Mouse (Mus musculus): ENCODE results near the gene Hist2h2bb. TPM values are rescaled to one million over a fixed set of nuclear protein-coding genes. Genes with fewer than 3 reads are reported as not detected.
"Not testable (repeated sequence)": the region's sequence is repeated elsewhere in the genome, so short reads cannot be mapped to it uniquely, and the experiment has no call there.

Gene Hist2h2bb
- polyA plus RNA-seq, 1 experiment from 2014 or later, result 5.4 TPM

DNA sequence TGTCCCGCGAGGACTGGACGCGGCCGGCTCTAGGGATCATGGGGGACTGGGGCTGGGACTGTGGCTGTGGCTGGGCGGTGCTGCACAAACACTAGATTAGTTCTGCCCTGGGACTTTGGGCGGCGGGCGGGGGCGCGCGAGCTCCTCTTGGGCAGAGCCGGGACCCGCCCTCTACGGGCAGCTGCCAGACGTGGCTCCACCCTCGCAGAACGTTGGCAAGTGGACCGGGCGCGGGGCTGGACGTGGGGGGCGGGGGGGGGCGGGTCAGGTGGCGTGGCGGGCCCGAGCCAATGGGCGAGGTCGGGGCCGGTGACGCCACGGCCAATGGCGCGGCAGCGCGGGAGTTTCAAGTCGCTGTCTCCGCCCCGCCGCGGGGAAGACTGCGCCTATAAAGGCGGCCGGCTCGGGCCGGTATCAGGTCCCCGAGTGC lies 23.1 kb upstream of the Hist2h2bb start, which contains the start of gene Hist2h3c1:
Hist2h3c1 (plus strand) TSS at position 259 of the 430 bp plus-strand sequence.
- peak within 1 kb of the TSS; percentile 49 for H3K4me2 ChIP-seq (ENCODE audit: low read length)
- 0% methylated on average over 14 of the region's 47 CpGs for WGBS
- not testable (repeated sequence) for H3K36me3 ChIP-seq (ENCODE audit: control insufficient read depth, insufficient read depth, low read length); H3K9me3 ChIP-seq (ENCODE audit: control insufficient read depth, low read length); DNase-seq; H3K27me3 ChIP-seq (ENCODE audit: control insufficient read depth, insufficient read depth, low read length)
- peak within 1 kb of the TSS; percentile 43; the same call in 1 of the 2 replicates for H3K9ac ChIP-seq (replicated peaks; ENCODE audit: low read length)
- 0 out of 2 replicates have a peak within 1 kb of the TSS, but pooled peaks have one; percentile 49 for H3K27ac ChIP-seq (replicated peaks; ENCODE audit: low read depth, low read length)
- H3K4me3 ChIP-seq (replicated peaks; ENCODE audit: low read depth, low read length), result peak within 1 kb of the TSS; percentile 26
- peak; percentile 93 for ATAC-seq (ENCODE audit: low FRiP score, low TSS enrichment)
- H3K4me1 ChIP-seq (ENCODE audit: control insufficient read depth, insufficient read depth, low read length), result 0 out of 2 replicates have a peak, but pooled peaks cover 19% of the 10 kb centered on the region

DNA sequence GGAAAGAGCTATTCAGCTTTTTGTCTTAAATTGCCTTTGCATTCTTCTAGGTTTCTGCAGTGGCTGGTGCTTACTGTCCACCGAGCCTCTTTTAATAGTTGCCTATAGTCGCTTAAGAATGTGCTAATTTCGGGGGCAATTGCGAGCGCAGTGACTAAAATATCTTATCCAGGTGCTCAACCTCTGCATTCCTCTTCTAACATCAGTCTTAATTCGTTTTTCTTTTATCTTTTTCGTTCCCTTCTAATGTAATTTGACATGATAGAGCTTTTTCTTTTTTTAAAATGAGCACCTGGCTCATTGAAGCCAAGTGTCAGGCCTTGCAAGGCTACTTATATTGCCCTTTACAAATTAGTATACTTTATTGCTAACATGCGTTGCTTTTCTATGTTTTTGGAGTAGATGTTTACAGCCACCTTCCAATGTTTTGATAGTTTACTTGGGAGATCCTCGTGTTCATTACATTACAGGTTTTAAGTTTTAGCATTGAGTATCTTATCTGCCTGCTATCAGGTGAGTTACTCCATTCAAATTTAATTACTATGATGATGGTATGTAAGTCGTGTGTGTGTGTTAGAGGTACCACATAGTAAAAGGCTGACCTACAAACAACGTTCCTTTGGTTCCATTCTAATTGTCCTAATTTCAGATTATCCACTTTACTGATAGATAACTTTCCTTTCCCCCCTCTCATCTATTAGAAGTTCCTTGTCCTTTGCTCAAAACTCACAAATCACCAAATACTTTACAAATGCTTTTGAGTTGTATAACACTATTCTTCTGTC lies 22.0 kb upstream of the Hist2h2bb start:
- DNase-seq (no peak), ATAC-seq (ENCODE audit: low FRiP score, low TSS enrichment) (no peak)
- 3% methylated on average over 11 of the region's 11 CpGs for WGBS
- Histone ChIP-seq H3K27me3 (ENCODE audit: control insufficient read depth, insufficient read depth, low read length) (no peaks in the 10 kb centered on the region), H3K4me3 (replicated peaks; ENCODE audit: low read depth, low read length) (peak overlapping the region; percentile 26), H3K4me2 (ENCODE audit: low read length) (peak overlapping the region; percentile 49), H3K9me3 (ENCODE audit: control insufficient read depth, low read length) (no peaks in the 10 kb centered on the region), H3K4me1 (ENCODE audit: control insufficient read depth, insufficient read depth, low read length) (0 out of 2 replicates have a peak, but pooled peaks cover 19% of the 10 kb centered on the region), H3K36me3 (ENCODE audit: control insufficient read depth, insufficient read depth, low read length) (no peaks in the 10 kb centered on the region), H3K9ac (replicated peaks; ENCODE audit: low read length) (peak overlapping the region; percentile 43; the same call in 1 of the 2 replicates), H3K27ac (replicated peaks; ENCODE audit: low read depth, low read length) (no peak overlapping the region)

DNA sequence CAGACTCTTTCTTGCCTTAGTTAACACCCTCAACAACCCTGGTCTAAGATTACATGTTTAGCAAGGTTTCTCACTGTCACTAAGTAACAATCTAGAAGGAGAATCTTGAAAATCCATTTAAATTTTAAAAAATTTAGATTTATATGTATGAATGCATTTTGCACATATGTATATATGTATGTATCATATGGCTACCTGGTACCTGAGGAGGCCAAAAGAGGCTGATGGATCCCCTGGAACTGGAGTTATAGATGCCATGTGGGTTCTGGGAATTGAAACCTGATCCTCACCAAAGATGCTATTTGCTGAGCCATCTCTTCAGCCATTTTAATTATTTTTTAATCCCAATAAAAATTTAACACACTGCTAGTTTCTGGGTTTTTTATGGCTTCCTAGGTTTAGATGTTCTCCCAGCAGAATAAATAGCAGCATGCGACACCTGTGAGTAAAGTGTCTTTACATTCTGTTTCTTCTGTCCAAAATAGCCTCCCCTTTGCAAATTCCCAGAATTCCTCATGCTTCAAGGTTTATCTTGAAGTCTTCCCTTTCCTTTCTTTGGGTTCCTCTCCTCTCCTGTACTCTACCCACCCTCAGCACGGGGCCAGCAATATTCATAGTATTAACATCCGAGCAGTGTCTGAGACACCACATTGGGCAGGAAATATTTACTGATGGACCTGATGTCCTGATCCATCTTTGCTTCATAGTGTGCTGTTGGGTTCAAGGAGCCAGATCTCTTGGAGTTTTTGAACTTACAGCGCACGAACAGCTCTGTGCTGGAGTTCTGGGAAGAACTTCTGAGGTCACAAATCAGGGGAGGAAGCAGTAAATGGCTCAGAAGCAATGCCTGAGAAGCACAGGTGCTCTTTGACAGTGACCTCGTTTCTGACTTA lies 21.2 kb upstream of the Hist2h2bb start:
- Histone ChIP-seq H3K36me3 (ENCODE audit: control insufficient read depth, insufficient read depth, low read length) (no peaks in the 10 kb centered on the region), H3K9ac (replicated peaks; ENCODE audit: low read length) (no peak overlapping the region; the same call in 1 of the 2 replicates), H3K27me3 (ENCODE audit: control insufficient read depth, insufficient read depth, low read length) (no peaks in the 10 kb centered on the region), H3K4me2 (ENCODE audit: low read length) (peak overlapping the region; percentile 49), H3K4me3 (replicated peaks; ENCODE audit: low read depth, low read length) (no peak overlapping the region; the same call in 1 of the 2 replicates), H3K4me1 (ENCODE audit: control insufficient read depth, insufficient read depth, low read length) (0 out of 2 replicates have a peak, but pooled peaks cover 19% of the 10 kb centered on the region), H3K9me3 (ENCODE audit: control insufficient read depth, low read length) (no peaks in the 10 kb centered on the region), H3K27ac (replicated peaks; ENCODE audit: low read depth, low read length) (no peak overlapping the region)
- 49% methylated on average over 6 of the region's 6 CpGs for WGBS
- DNase-seq, result no peak
- ATAC-seq (ENCODE audit: low FRiP score, low TSS enrichment), result no peak

DNA sequence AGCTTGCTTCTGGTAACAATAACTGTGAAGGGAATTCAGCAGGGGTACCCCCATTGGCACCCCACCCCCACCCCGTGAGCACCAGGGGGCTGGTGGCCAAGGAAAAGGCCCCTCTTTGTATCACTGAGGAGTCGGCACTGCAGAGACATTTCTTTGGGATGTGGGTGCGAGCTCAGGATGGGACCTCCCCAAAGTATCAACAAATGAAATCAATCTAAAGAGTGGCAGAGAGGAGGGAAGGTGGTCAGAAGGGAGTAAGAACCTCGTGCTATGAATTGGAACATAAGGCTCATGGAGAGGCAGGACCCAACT lies 20.6 kb upstream of the Hist2h2bb start:
- no peak overlapping the region for H3K9ac ChIP-seq (replicated peaks; ENCODE audit: low read length)
- H3K27me3 ChIP-seq (ENCODE audit: control insufficient read depth, insufficient read depth, low read length), result no peaks in the 10 kb centered on the region
- no peaks in the 10 kb centered on the region for H3K36me3 ChIP-seq (ENCODE audit: control insufficient read depth, insufficient read depth, low read length)
- no peak for ATAC-seq (ENCODE audit: low FRiP score, low TSS enrichment)
- no peak overlapping the region for H3K4me2 ChIP-seq (ENCODE audit: low read length)
- H3K27ac ChIP-seq (replicated peaks; ENCODE audit: low read depth, low read length), result no peak overlapping the region
- H3K4me1 ChIP-seq (ENCODE audit: control insufficient read depth, insufficient read depth, low read length), result 0 out of 2 replicates have a peak, but pooled peaks cover 17% of the 10 kb centered on the region
- 48% methylated on average over 4 of the region's 4 CpGs for WGBS
- no peaks in the 10 kb centered on the region for H3K9me3 ChIP-seq (ENCODE audit: control insufficient read depth, low read length)
- DNase-seq, result no peak
- no peak overlapping the region for H3K4me3 ChIP-seq (replicated peaks; ENCODE audit: low read depth, low read length)

DNA sequence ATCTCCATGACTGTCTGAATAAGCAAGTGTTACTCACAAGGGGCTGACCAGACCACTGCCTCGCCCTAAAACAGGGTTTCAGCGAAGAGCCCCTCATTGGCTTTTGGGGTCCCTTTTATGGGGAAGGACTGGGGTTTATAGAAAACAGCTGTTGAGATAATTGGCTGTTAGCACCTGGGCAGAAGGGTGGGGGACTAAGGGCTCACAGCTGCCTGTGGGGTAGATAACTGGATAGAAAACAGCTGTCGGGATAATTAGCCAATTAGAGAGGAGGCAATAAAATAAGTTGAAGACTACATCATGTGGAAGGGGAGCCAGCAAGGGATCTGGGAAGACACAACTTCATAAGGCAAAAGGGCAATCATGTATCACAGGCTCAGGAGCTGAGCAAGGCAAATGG lies 18.7 kb upstream of the Hist2h2bb start:
- no peaks in the 10 kb centered on the region for H3K9me3 ChIP-seq (ENCODE audit: control insufficient read depth, low read length)
- H3K9ac ChIP-seq (replicated peaks; ENCODE audit: low read length), result no peak overlapping the region
- no peak overlapping the region for H3K4me2 ChIP-seq (ENCODE audit: low read length)
- no peaks in the 10 kb centered on the region for H3K36me3 ChIP-seq (ENCODE audit: control insufficient read depth, insufficient read depth, low read length)
- DNase-seq (no peak), ATAC-seq (ENCODE audit: low FRiP score, low TSS enrichment) (no peak)
- H3K4me1 ChIP-seq (ENCODE audit: control insufficient read depth, insufficient read depth, low read length), result 0 out of 2 replicates have a peak, but pooled peaks cover 9% of the 10 kb centered on the region
- H3K27me3 ChIP-seq (ENCODE audit: control insufficient read depth, insufficient read depth, low read length), result no peaks in the 10 kb centered on the region
- H3K4me3 ChIP-seq (replicated peaks; ENCODE audit: low read depth, low read length), result no peak overlapping the region
- H3K27ac ChIP-seq (replicated peaks; ENCODE audit: low read depth, low read length), result no peak overlapping the region
- WGBS, result 90% methylated on average over 3 of the region's 3 CpGs

DNA sequence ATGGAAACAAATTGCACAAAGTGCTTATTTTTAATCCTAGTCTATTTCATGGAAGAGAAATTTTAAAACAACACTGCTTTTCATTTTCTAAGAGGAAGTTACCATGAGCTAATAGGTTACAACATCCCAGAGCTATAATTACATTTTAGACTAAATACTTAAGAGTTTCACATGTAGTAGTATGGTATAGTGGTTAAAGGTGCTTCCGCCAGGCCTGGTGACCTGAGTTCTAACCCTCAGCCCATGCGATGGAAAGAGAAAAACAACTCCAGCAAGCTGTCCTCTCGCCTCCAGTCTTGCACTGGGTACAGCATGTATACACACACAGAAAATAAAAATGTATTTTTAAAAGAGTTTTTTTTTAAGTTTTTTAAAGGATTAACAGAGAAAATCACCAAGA lies 17.8 kb upstream of the Hist2h2bb start:
- Histone ChIP-seq H3K27ac (replicated peaks; ENCODE audit: low read depth, low read length) (no peak overlapping the region), H3K9me3 (ENCODE audit: control insufficient read depth, low read length) (no peaks in the 10 kb centered on the region), H3K36me3 (ENCODE audit: control insufficient read depth, insufficient read depth, low read length) (no peaks in the 10 kb centered on the region), H3K4me2 (ENCODE audit: low read length) (no peak overlapping the region), H3K9ac (replicated peaks; ENCODE audit: low read length) (no peak overlapping the region), H3K4me1 (ENCODE audit: control insufficient read depth, insufficient read depth, low read length) (0 out of 2 replicates have a peak, but pooled peaks cover 9% of the 10 kb centered on the region), H3K27me3 (ENCODE audit: control insufficient read depth, insufficient read depth, low read length) (no peaks in the 10 kb centered on the region), H3K4me3 (replicated peaks; ENCODE audit: low read depth, low read length) (no peak overlapping the region)
- ATAC-seq (ENCODE audit: low FRiP score, low TSS enrichment), result no peak
- WGBS, result 94% methylated on average over 3 of the region's 3 CpGs
- no peak for DNase-seq

DNA sequence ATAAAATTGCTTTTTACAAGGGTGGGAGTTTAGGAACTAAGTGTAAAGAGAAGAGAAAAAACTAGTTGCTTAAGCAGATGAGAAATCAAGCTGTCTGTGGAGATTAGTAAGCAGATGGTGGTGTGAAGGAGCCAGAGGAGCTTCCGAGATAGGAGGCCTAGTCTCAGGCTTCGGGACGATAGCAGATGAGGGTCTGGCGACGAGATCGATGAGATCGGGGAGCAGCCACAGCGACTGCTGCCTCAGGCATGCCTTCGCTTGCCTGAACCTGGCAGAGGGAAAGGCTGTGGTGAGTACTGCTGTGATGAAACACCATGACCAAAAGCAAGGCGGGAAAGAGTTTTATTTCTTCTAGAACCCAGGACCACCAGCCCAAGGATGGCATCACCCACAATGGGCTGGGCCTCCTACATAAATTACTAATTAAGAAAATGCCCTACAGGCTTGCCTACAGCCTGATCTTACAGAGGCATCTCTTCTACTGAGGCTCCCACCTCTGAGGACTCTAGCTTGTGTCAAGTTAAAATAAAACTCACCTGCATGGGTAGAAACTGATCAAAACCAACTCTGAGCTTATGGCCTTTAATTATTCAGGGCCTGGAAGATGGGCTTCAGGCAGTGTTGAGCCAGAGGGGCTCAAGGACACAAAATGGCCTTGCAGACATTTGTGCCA lies 14.7 kb upstream of the Hist2h2bb start:
- DNase-seq (peak; percentile 61), ATAC-seq (ENCODE audit: low FRiP score, low TSS enrichment) (no peak)
- H3K27ac ChIP-seq (replicated peaks; ENCODE audit: low read depth, low read length), result no peak overlapping the region
- no peaks in the 10 kb centered on the region for H3K9me3 ChIP-seq (ENCODE audit: control insufficient read depth, low read length)
- H3K4me2 ChIP-seq (ENCODE audit: low read length), result no peak overlapping the region
- no peaks in the 10 kb centered on the region for H3K36me3 ChIP-seq (ENCODE audit: control insufficient read depth, insufficient read depth, low read length)
- WGBS, result 49% methylated on average over 10 of the region's 10 CpGs
- no peaks in the 10 kb centered on the region for H3K4me1 ChIP-seq (ENCODE audit: control insufficient read depth, insufficient read depth, low read length)
- H3K9ac ChIP-seq (replicated peaks; ENCODE audit: low read length), result 0 out of 2 replicates have a peak overlapping the region, but pooled peaks have one; percentile 16
- no peak overlapping the region for H3K4me3 ChIP-seq (replicated peaks; ENCODE audit: low read depth, low read length)
- no peaks in the 10 kb centered on the region for H3K27me3 ChIP-seq (ENCODE audit: control insufficient read depth, insufficient read depth, low read length)

DNA sequence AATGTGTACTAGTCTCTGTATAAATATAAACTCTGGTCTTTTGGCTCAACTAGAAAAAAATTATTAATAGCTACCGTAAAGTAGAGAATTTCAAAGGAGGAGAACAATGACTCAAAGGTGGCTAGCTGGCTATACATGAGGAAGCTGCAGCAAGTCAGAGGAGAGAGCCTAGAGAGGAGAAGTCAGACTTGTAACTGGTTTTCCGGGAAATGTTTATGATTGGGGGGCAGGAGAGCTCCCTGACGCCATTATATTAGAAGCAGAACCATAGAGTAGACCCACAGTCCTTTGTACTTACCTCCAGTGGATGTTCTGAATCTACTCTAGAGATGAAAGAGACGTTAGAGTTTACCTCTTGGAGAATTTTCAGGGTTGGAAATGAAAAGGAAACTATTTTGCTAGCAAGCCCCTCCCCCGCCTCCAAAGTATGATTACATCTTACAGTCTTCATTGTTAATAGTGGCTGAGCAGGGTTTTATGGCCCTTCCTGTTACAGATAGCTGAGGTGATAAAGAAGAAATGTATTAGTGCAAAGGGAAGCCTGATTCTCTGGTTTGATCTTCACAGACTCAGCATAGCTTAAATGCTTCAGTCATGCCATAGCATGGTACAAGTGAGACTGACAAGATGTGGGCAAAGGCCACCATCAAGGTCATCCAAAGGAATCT lies 13.5 kb upstream of the Hist2h2bb start:
- Histone ChIP-seq H3K27ac (replicated peaks; ENCODE audit: low read depth, low read length) (no peak overlapping the region), H3K27me3 (ENCODE audit: control insufficient read depth, insufficient read depth, low read length) (no peaks in the 10 kb centered on the region), H3K9me3 (ENCODE audit: control insufficient read depth, low read length) (no peaks in the 10 kb centered on the region), H3K9ac (replicated peaks; ENCODE audit: low read length) (no peak overlapping the region), H3K4me3 (replicated peaks; ENCODE audit: low read depth, low read length) (no peak overlapping the region), H3K4me2 (ENCODE audit: low read length) (no peak overlapping the region), H3K36me3 (ENCODE audit: control insufficient read depth, insufficient read depth, low read length) (no peaks in the 10 kb centered on the region), H3K4me1 (ENCODE audit: control insufficient read depth, insufficient read depth, low read length) (no peaks in the 10 kb centered on the region)
- no peak for DNase-seq
- 87% methylated on average over 5 of the region's 5 CpGs for WGBS
- no peak for ATAC-seq (ENCODE audit: low FRiP score, low TSS enrichment)

Data from midbrain, embryonic 14.5 days (tissue).